Mouse (Mus musculus): Measurements from ENCODE around the gene Cdcp1. TPM values are rescaled to one million over a fixed set of nuclear protein-coding genes. Genes with fewer than 3 reads are reported as not detected.

Cdcp1 gene
- polyA plus RNA-seq, 1 experiment from 2014 or later = 1.2 TPM

DNA sequence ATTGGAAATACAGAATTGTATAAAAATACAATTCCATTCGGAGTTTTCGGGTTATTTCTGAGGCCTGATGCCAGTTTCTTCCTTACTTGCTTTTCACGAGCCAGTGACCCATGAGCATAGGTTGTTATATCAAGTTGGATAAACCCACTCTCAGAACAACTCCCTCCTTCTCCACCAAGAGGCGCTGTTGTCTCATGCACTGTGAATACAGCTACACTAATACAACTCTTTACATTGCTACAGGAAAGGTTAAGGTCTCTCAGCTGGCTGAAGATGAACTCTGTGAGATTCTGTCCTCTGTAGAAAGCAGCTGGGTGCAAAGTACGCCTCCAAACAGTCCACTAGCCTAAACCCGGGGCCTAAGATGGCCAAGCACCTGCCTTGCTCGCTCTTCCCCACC lies 56.5 kb downstream of the Cdcp1 start:
- TF ChIP-seq EP300 (IDR thresholded peaks at IDR 0.05; ENCODE audit: low read depth) (no peak), CTCF (IDR thresholded peaks at IDR 0.05; ENCODE audit: low read depth) (peak; percentile 93)
- Histone ChIP-seq H3K9ac (replicated peaks) (no peak overlapping the region), H3K27ac (ENCODE audit: low read depth) (no peak overlapping the region), H3K36me3 (replicated peaks; ENCODE audit: insufficient read depth, low read length) (no peaks in the 10 kb centered on the region), H3K27me3 (ENCODE audit: insufficient read depth, low read length) (no peaks in the 10 kb centered on the region), H3K4me3 (ENCODE audit: low read depth, low read length) (no peak overlapping the region), H3K4me1 (ENCODE audit: insufficient read depth) (no peaks in the 10 kb centered on the region), H3K9me3 (ENCODE audit: low read length) (no peaks in the 10 kb centered on the region), H3K4me2 (ENCODE audit: low read depth, low read length) (no peak overlapping the region)
- peak; percentile 73; the same call in 1 of the 2 replicates for ATAC-seq
- 49% methylated on average over 7 of the region's 7 CpGs for WGBS (ENCODE audit: insufficient replicate concordance)
- DNase-seq = peak; percentile 79

- ATAC-seq = no peak
- Histone ChIP-seq H3K4me2 (ENCODE audit: low read depth, low read length) (no peak overlapping the region), H3K27me3 (ENCODE audit: insufficient read depth, low read length) (no peaks in the 10 kb centered on the region)
These were observed 57.6 kb downstream of the Cdcp1 start for GRCm38 (mm10) chr9:123158125-123158836.

GRCm38 (mm10) chr9:123157699-123158098 lies 58.1 kb downstream of the Cdcp1 start:
- Histone ChIP-seq H3K4me1 (ENCODE audit: insufficient read depth) (no peaks in the 10 kb centered on the region), H3K27ac (ENCODE audit: low read depth) (no peak overlapping the region), H3K4me2 (ENCODE audit: low read depth, low read length) (no peak overlapping the region), H3K9me3 (ENCODE audit: low read length) (no peaks in the 10 kb centered on the region), H3K4me3 (ENCODE audit: low read depth, low read length) (no peak overlapping the region), H3K36me3 (replicated peaks; ENCODE audit: insufficient read depth, low read length) (no peaks in the 10 kb centered on the region), H3K9ac (replicated peaks) (no peak overlapping the region), H3K27me3 (ENCODE audit: insufficient read depth, low read length) (no peaks in the 10 kb centered on the region)
- ATAC-seq (no peak), DNase-seq (no peak)
- TF ChIP-seq EP300 (IDR thresholded peaks at IDR 0.05; ENCODE audit: low read depth) (no peak), CTCF (IDR thresholded peaks at IDR 0.05; ENCODE audit: low read depth) (no peak)

More at GRCm38 (mm10) chr9:123158125-123158836, 57.6 kb downstream of the Cdcp1 start:
- no peaks in the 10 kb centered on the region for H3K9me3 ChIP-seq (ENCODE audit: low read length)
- no peak overlapping the region for H3K9ac ChIP-seq (replicated peaks)
- H3K36me3 ChIP-seq (replicated peaks; ENCODE audit: insufficient read depth, low read length) = no peaks in the 10 kb centered on the region
- no peak overlapping the region for H3K27ac ChIP-seq (ENCODE audit: low read depth)
- 50% methylated on average over 8 of the region's 8 CpGs for WGBS (ENCODE audit: insufficient replicate concordance)
- no peak overlapping the region for H3K4me3 ChIP-seq (ENCODE audit: low read depth, low read length)
- DNase-seq = peak; percentile 33
- H3K4me1 ChIP-seq (ENCODE audit: insufficient read depth) = no peaks in the 10 kb centered on the region
- peak; percentile 69 for TF ChIP-seq CTCF (IDR thresholded peaks at IDR 0.05; ENCODE audit: low read depth)
- TF ChIP-seq EP300 (IDR thresholded peaks at IDR 0.05; ENCODE audit: low read depth) = no peak

DNA sequence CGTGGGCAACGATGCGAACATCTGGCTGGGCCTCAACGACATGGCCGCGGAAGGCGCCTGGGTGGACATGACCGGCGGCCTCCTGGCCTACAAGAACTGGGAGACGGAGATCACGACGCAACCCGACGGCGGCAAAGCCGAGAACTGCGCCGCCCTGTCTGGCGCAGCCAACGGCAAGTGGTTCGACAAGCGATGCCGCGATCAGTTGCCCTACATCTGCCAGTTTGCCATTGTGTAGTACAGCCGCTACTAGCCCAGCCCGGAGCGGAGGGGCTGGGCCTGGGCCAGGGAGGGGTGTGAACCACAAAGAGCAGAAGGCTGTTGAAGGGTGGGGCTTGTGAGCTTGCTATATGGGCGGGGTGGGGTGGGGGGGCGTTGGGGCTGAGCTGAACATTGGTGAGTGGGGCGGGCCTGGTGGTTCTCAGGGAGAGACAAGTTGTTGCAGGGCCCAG lies 58.9 kb downstream of the Cdcp1 start:
- no peak overlapping the region for H3K27ac ChIP-seq (ENCODE audit: low read depth)
- no peaks in the 10 kb centered on the region for H3K27me3 ChIP-seq (ENCODE audit: insufficient read depth, low read length)
- no peaks in the 10 kb centered on the region for H3K36me3 ChIP-seq (replicated peaks; ENCODE audit: insufficient read depth, low read length)
- 45% methylated on average over 30 of the region's 30 CpGs for WGBS (ENCODE audit: insufficient replicate concordance)
- DNase-seq (no peak), ATAC-seq (peak; percentile 43; the same call in 1 of the 2 replicates)
- H3K9me3 ChIP-seq (ENCODE audit: low read length) = no peaks in the 10 kb centered on the region
- TF ChIP-seq CTCF (IDR thresholded peaks at IDR 0.05; ENCODE audit: low read depth) (no peak), EP300 (IDR thresholded peaks at IDR 0.05; ENCODE audit: low read depth) (no peak)
- H3K4me1 ChIP-seq (ENCODE audit: insufficient read depth) = no peaks in the 10 kb centered on the region
- no peak overlapping the region for H3K9ac ChIP-seq (replicated peaks)
- H3K4me3 ChIP-seq (ENCODE audit: low read depth, low read length) = no peak overlapping the region
- H3K4me2 ChIP-seq (ENCODE audit: low read depth, low read length) = 0 out of 2 replicates have a peak overlapping the region, but pooled peaks have one; percentile 16

GRCm38 (mm10) chr9:123153121-123153520 lies 62.7 kb downstream of the Cdcp1 start:
- no peaks in the 10 kb centered on the region for H3K27me3 ChIP-seq (ENCODE audit: insufficient read depth, low read length)
- no peak overlapping the region for H3K9ac ChIP-seq (replicated peaks)
- TF ChIP-seq CTCF (IDR thresholded peaks at IDR 0.05; ENCODE audit: low read depth) = no peak
- TF ChIP-seq EP300 (IDR thresholded peaks at IDR 0.05; ENCODE audit: low read depth) = no peak
- ATAC-seq = no peak
- no peaks in the 10 kb centered on the region for H3K4me1 ChIP-seq (ENCODE audit: insufficient read depth)
- DNase-seq = no peak
- H3K9me3 ChIP-seq (ENCODE audit: low read length) = no peaks in the 10 kb centered on the region
- H3K4me2 ChIP-seq (ENCODE audit: low read depth, low read length) = no peak overlapping the region
- 84% methylated on average over 2 of the region's 2 CpGs for WGBS (ENCODE audit: insufficient replicate concordance)
- H3K4me3 ChIP-seq (ENCODE audit: low read depth, low read length) = no peak overlapping the region
- no peak overlapping the region for H3K27ac ChIP-seq (ENCODE audit: low read depth)
- no peaks in the 10 kb centered on the region for H3K36me3 ChIP-seq (replicated peaks; ENCODE audit: insufficient read depth, low read length)

DNA sequence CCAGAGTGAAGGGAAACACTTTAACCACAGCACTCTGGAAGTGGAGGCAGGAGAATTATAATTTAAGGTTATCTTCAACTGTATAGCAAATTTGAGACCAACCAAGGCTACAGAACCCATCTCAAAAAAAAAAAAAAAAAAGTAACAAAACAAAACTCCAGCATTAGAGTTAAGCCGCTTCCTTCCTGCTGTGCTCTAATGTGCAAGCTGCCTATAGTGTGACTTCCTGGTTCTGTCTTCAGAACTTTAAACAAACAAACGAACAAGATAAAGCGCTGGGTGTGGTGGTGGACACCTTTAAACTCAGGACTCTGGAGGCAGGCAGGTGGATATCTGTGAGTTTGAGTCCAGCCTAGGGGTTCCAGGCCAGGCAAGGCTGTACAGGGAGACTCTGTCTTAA lies 63.8 kb downstream of the Cdcp1 start:
- H3K9me3 ChIP-seq (ENCODE audit: low read length) = no peaks in the 10 kb centered on the region
- H3K36me3 ChIP-seq (replicated peaks; ENCODE audit: insufficient read depth, low read length) = no peaks in the 10 kb centered on the region
- WGBS (ENCODE audit: insufficient replicate concordance) = 27% methylated on average over 3 of the region's 3 CpGs
- no peak overlapping the region for H3K9ac ChIP-seq (replicated peaks)
- ATAC-seq (no peak), DNase-seq (no peak)
- no peak overlapping the region for H3K4me2 ChIP-seq (ENCODE audit: low read depth, low read length)
- H3K27me3 ChIP-seq (ENCODE audit: insufficient read depth, low read length) = no peaks in the 10 kb centered on the region
- H3K4me1 ChIP-seq (ENCODE audit: insufficient read depth) = no peaks in the 10 kb centered on the region
- no peak overlapping the region for H3K27ac ChIP-seq (ENCODE audit: low read depth)
- no peak overlapping the region for H3K4me3 ChIP-seq (ENCODE audit: low read depth, low read length)
- TF ChIP-seq CTCF (IDR thresholded peaks at IDR 0.05; ENCODE audit: low read depth) (no peak), EP300 (IDR thresholded peaks at IDR 0.05; ENCODE audit: low read depth) (no peak)
